Mouse (Mus musculus) neural tube, embryonic 13.5 days (tissue): ENCODE measurements around the gene Ap4s1. TPM values are rescaled to one million over a fixed set of nuclear protein-coding genes. Genes with fewer than 3 reads are reported as not detected.

Experiments used
- ATAC-seq: fragments of 200-750 bp; cut with Nextera tagmentation; 2 replicates; pipeline ENCODE4 v1.8.0; 2017; ENCODE audit warnings: low read depth, mild to moderate bottlenecking, moderate TSS enrichment, moderate library complexity
- H3K27ac ChIP-seq: fragments of 300-500 bp; sonication (generic); replicated peaks from 2 replicates; pipeline ENCODE4 v1.5.1; 2015; ENCODE audit warnings: moderate library complexity, mild to moderate bottlenecking, inconsistent platforms
- H3K27me3 ChIP-seq: fragments of 300-500 bp; sonication (generic); 2 replicates; pipeline ENCODE4 v1.6.1; 2015; ENCODE audit warnings: mild to moderate bottlenecking, inconsistent platforms
- H3K36me3 ChIP-seq: fragments of 300-500 bp; sonication (generic); 2 replicates; pipeline ENCODE4 v1.6.1; 2015; ENCODE audit warnings: mild to moderate bottlenecking, inconsistent platforms
- H3K4me1 ChIP-seq: fragments of 300-500 bp; sonication (generic); replicated peaks from 2 replicates; pipeline ENCODE4 v1.6.1; 2015; ENCODE audit warnings: inconsistent platforms
- H3K4me2 ChIP-seq: fragments of 300-500 bp; sonication (generic); 2 replicates; pipeline ENCODE4 v1.6.1; 2015; ENCODE audit warnings: inconsistent platforms, mild to moderate bottlenecking, moderate library complexity
- H3K4me3 ChIP-seq: fragments of 300-500 bp; sonication (generic); 2 replicates; pipeline ENCODE4 v1.5.1; 2015; ENCODE audit warnings: mild to moderate bottlenecking, inconsistent platforms
- H3K9ac ChIP-seq: fragments of 300-500 bp; sonication (generic); 2 replicates; pipeline ENCODE4 v1.6.1; 2015; ENCODE audit warnings: moderate library complexity, mild to moderate bottlenecking, inconsistent platforms
- H3K9me3 ChIP-seq: fragments of 300-500 bp; sonication (generic); 2 replicates; pipeline ENCODE4 v1.6.1; 2016; ENCODE audit warnings: inconsistent platforms
- WGBS: fragments of 180-500 bp; shearing (Covaris S2); methylation state at CpG from one replicate; pipeline ENCODE4 v1.1.7; 2015; 5-methylcytosine and 5-hydroxymethylcytosine counted together
- polyA plus RNA-seq: library from polyadenylated mRNA; unstranded; fragments of >200 nt; fragmentation: Nextera tagmentation; extraction: Ambion mirVana; gene quantifications from 2 replicates; pipeline ENCODE4 v1.2.1, GENCODE M21; 2015

Gene Ap4s1
- polyA plus RNA-seq, 1 experiment from 2014 or later, result 55.5 TPM

- H3K36me3 ChIP-seq, result peaks cover 7% of the 10 kb centered on the region
- no peak overlapping the region for H3K27ac ChIP-seq
- no peaks in the 10 kb centered on the region for H3K27me3 ChIP-seq
- H3K4me1 ChIP-seq, result peaks cover 6% of the 10 kb centered on the region; the same call in 1 of the 2 replicates
- no peak overlapping the region for H3K9ac ChIP-seq
- no peak overlapping the region for H3K4me3 ChIP-seq
- ATAC-seq, result no peak
- WGBS, result 24% methylated on average over 1 of the region's 1 CpGs
- no peak overlapping the region for H3K4me2 ChIP-seq
- no peaks in the 10 kb centered on the region; the same call in 1 of the 2 replicates for H3K9me3 ChIP-seq
These were observed 46.0 kb downstream of the Ap4s1 start for GRCm38 (mm10) chr12:51736807-51737206.

GRCm38 (mm10) chr12:51741690-51742089 is 50.9 kb downstream of the Ap4s1 start:
- H3K36me3 ChIP-seq, result peaks cover 44% of the 10 kb centered on the region
- H3K4me1 ChIP-seq, result 0 out of 2 replicates have a peak, but pooled peaks cover under 1% of the 10 kb centered on the region
- no peak overlapping the region for H3K4me3 ChIP-seq
- no peak for ATAC-seq
- WGBS, result 87% methylated on average over 6 of the region's 6 CpGs
- H3K4me2 ChIP-seq, result no peak overlapping the region
- H3K27me3 ChIP-seq, result no peaks in the 10 kb centered on the region
- H3K9ac ChIP-seq, result no peak overlapping the region
- H3K9me3 ChIP-seq, result no peaks in the 10 kb centered on the region; the same call in 1 of the 2 replicates
- no peak overlapping the region for H3K27ac ChIP-seq

GRCm38 (mm10) chr12:51744957-51745356 is 54.1 kb downstream of the Ap4s1 start:
- peak; percentile 66; the same call in 1 of the 2 replicates for ATAC-seq
- WGBS, result 34% methylated on average over 6 of the region's 6 CpGs

GRCm38 (mm10) chr12:51747348-51747747 is 56.5 kb downstream of the Ap4s1 start:
- Histone ChIP-seq H3K4me1 (no peaks in the 10 kb centered on the region), H3K36me3 (peaks cover 83% of the 10 kb centered on the region), H3K4me3 (no peak overlapping the region), H3K27me3 (no peaks in the 10 kb centered on the region), H3K4me2 (no peak overlapping the region), H3K9me3 (no peaks in the 10 kb centered on the region), H3K27ac (no peak overlapping the region), H3K9ac (no peak overlapping the region)
- 87% methylated on average over 2 of the region's 2 CpGs for WGBS
- ATAC-seq, result no peak

More at GRCm38 (mm10) chr12:51744957-51745356, 54.1 kb downstream of the Ap4s1 start:
- Histone ChIP-seq H3K4me2 (no peak overlapping the region), H3K27me3 (no peaks in the 10 kb centered on the region), H3K27ac (no peak overlapping the region), H3K4me3 (no peak overlapping the region), H3K9ac (no peak overlapping the region), H3K4me1 (no peaks in the 10 kb centered on the region), H3K36me3 (peaks cover 69% of the 10 kb centered on the region), H3K9me3 (no peaks in the 10 kb centered on the region; the same call in 1 of the 2 replicates)

- Histone ChIP-seq H3K9me3 (no peaks in the 10 kb centered on the region), H3K36me3 (peaks cover 82% of the 10 kb centered on the region), H3K4me1 (no peaks in the 10 kb centered on the region), H3K27me3 (no peaks in the 10 kb centered on the region), H3K4me2 (no peak overlapping the region), H3K27ac (no peak overlapping the region), H3K9ac (no peak overlapping the region), H3K4me3 (no peak overlapping the region)
- WGBS, result 96% methylated on average over 12 of the region's 12 CpGs
- no peak for ATAC-seq
These were observed 65.2 kb downstream of the Ap4s1 start for GRCm38 (mm10) chr12:51755938-51756598.

GRCm38 (mm10) chr12:51756599-51756961 is 65.7 kb downstream of the Ap4s1 start:
- H3K9ac ChIP-seq, result no peak overlapping the region
- no peaks in the 10 kb centered on the region for H3K9me3 ChIP-seq
- peaks cover 80% of the 10 kb centered on the region for H3K36me3 ChIP-seq
- no peak overlapping the region for H3K4me3 ChIP-seq
- ATAC-seq, result no peak
- no peak overlapping the region for H3K4me2 ChIP-seq
- H3K27me3 ChIP-seq, result no peaks in the 10 kb centered on the region
- no peaks in the 10 kb centered on the region for H3K4me1 ChIP-seq
- H3K27ac ChIP-seq, result no peak overlapping the region

GRCm38 (mm10) chr12:51759374-51759773 is 68.5 kb downstream of the Ap4s1 start:
- Histone ChIP-seq H3K27ac (no peak overlapping the region), H3K36me3 (peaks cover 81% of the 10 kb centered on the region), H3K9me3 (no peaks in the 10 kb centered on the region), H3K9ac (no peak overlapping the region), H3K27me3 (no peaks in the 10 kb centered on the region), H3K4me3 (no peak overlapping the region), H3K4me2 (no peak overlapping the region), H3K4me1 (no peaks in the 10 kb centered on the region)
- ATAC-seq, result no peak
- WGBS, result 96% methylated on average over 3 of the region's 3 CpGs

- no peak overlapping the region for H3K9ac ChIP-seq
- no peaks in the 10 kb centered on the region for H3K27me3 ChIP-seq
- no peaks in the 10 kb centered on the region for H3K4me1 ChIP-seq
- no peak for ATAC-seq
- peaks cover 67% of the 10 kb centered on the region for H3K36me3 ChIP-seq
- no peak overlapping the region for H3K27ac ChIP-seq
- H3K9me3 ChIP-seq, result no peaks in the 10 kb centered on the region
- no peak overlapping the region for H3K4me2 ChIP-seq
- 94% methylated on average over 4 of the region's 4 CpGs for WGBS
- H3K4me3 ChIP-seq, result no peak overlapping the region
These were observed 76.6 kb downstream of the Ap4s1 start for GRCm38 (mm10) chr12:51767454-51767853.

- peaks cover 64% of the 10 kb centered on the region for H3K36me3 ChIP-seq
- 95% methylated on average over 15 of the region's 15 CpGs for WGBS
- ATAC-seq, result no peak
These were observed 77.9 kb downstream of the Ap4s1 start for GRCm38 (mm10) chr12:51768702-51769101.

GRCm38 (mm10) chr12:51784842-51785241 is 94.0 kb downstream of the Ap4s1 start:
- no peak for ATAC-seq
- H3K36me3 ChIP-seq, result peaks cover 87% of the 10 kb centered on the region
- no peak overlapping the region for H3K27ac ChIP-seq
- H3K9me3 ChIP-seq, result no peaks in the 10 kb centered on the region
- H3K4me3 ChIP-seq, result no peak overlapping the region
- no peak overlapping the region for H3K9ac ChIP-seq
- H3K27me3 ChIP-seq, result no peaks in the 10 kb centered on the region
- no peak overlapping the region for H3K4me2 ChIP-seq
- WGBS, result 95% methylated on average over 7 of the region's 7 CpGs
- no peaks in the 10 kb centered on the region for H3K4me1 ChIP-seq

More at GRCm38 (mm10) chr12:51768702-51769101, 77.9 kb downstream of the Ap4s1 start:
- Histone ChIP-seq H3K4me1 (no peaks in the 10 kb centered on the region), H3K9me3 (no peaks in the 10 kb centered on the region), H3K4me2 (no peak overlapping the region), H3K9ac (no peak overlapping the region), H3K27me3 (no peaks in the 10 kb centered on the region), H3K27ac (no peak overlapping the region), H3K4me3 (no peak overlapping the region)

Other genes with a start within 250 kb of the Ap4s1 start
- gene Coch, start 97.7 kb upstream of the Ap4s1 start, polyA plus RNA-seq, result 8.6 and 11.5 TPM in 2 replicates
- gene Strn3, start 864 bp downstream of the Ap4s1 start, polyA plus RNA-seq, result 42.1 and 42.4 TPM in 2 replicates
- 35.9 and 39.8 TPM in 2 replicates for gene Hectd1, start 138.5 kb downstream of the Ap4s1 start, polyA plus RNA-seq